Mouse (Mus musculus) erythroblast, adult 5-6 weeks (primary cell): ENCODE measurements around the gene Stard13. TPM values are rescaled to one million over a fixed set of nuclear protein-coding genes. Genes with fewer than 3 reads are reported as not detected.

Source experiments
- ATAC-seq: replicated peaks from 2 replicates; pipeline ENCODE4 v1.8.0; 2016; ENCODE audit warnings: moderate number of reproducible peaks, mild to moderate bottlenecking, moderate TSS enrichment, inconsistent platforms; ENCODE audit not compliant: poor library complexity, low FRiP score, severe bottlenecking
- total RNA-seq, 2 experiments: library from RNA; stranded (forward) in 1 of 2; stranded (reverse) in 1 of 2; fragments of 150-400 nt in 1 of 2; fragments of 200-764, 138-1000 nt in 1 of 2; gene quantifications; 2 replicates each; pipeline versions ENCODE4 v1.2.3 to v1.2.4; 2015 to 2017; ENCODE audit warnings: low replicate concordance in 2 of 2

Stard13 gene
- total RNA-seq, 2 experiments from 2014 or later, result not detected

DNA sequence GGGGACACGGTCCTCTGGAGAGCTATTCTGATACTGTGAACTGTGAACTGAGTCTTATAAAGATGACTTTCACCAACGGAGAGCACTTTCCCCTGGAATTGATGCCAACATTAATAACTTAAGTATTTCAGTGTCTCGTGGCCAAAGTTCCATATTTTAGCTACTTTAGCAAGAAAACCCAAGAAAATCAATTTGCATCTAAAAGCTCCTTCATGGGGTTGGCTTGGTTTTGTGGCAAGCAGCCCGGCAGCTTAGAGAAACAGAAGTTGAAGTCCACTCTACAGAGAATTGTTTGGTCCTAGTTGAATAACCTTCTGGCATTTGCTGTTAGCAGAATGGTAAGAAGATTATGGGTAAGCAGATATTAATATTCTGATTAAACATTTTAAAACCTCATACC is 2.2 kb downstream of the Stard13 start:
- no peak for ATAC-seq

DNA sequence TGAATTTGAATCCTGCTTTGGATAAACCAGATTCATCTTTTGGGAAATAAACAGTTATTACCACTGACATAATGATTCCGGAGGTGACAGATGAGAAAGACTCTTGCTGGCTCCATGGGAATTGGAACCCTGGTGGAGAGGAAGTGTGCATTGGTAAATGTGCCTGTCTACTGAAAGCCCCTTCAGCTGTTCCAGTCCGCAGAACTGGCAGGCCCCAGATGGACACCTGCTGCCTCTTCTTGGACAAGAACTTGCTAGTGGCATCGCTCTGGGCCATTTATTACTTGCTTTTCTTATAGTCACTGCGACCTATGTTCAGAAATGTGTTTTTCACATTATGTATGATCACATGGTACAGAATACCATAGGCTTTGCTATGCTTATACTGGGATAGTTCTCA is 3.2 kb downstream of the Stard13 start:
- no peak for ATAC-seq

DNA sequence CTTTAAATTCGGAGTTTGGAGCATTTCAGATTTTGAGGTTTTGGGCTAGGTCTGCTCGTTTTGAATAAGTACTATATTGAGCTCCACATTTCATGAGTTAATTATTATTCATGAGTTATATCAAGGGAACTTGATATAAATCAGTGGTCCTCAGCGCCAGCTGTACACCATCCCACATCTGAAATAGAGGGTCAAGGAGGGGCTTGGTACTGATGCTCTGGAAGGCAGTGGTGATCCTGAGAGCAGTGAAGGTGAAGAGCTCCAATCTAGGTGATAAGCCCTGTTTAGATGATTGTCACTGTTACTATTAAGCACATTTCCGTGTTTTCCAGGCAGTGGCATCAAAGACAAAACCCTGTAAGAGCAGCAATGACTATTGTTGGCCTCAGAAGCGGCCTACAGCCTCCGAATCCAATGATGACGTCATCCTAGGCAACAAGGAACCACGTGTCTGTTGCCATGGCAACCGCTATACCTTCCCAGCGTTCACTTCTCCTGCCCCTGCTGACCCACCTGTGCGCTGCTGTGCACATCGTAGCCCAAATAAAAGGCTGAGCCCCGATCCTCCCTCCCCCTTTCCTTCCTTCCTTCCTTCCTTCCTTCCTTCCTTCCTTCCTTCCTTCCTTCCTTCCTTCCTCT is 5.2 kb downstream of the Stard13 start:
- ATAC-seq, result no peak

DNA sequence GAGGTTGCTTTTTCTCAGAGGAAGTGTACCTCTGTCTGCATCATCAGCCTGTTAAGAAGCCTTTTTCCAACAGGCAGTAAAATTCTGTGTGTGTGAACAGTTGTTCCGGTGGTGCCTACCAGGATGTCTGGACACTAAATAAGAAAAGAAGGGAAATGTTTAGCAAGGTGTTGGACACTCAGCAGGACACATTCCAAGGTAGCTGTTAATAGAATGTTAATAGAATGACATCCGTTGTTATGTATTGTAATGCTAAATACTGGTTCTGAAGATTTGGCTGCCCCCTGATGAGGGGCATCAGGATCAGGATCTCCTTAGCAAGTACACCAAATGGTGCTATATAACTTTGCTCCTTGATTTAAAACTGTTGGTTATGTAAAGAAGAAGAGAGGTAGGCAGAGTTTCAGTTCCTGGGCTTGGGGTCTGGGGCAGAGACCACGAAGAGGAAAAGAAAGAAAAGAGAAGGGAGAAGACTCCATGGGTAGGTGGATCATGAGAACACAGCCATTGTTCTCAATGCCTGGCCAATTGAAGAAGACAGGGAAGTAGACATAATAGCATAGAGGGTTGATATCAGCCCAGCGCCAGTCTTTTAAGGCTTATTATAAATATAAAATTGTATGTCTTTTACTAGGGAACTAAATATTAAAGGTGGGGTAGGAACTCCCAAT is 9.8 kb downstream of the Stard13 start:
- ATAC-seq, result no peak

DNA sequence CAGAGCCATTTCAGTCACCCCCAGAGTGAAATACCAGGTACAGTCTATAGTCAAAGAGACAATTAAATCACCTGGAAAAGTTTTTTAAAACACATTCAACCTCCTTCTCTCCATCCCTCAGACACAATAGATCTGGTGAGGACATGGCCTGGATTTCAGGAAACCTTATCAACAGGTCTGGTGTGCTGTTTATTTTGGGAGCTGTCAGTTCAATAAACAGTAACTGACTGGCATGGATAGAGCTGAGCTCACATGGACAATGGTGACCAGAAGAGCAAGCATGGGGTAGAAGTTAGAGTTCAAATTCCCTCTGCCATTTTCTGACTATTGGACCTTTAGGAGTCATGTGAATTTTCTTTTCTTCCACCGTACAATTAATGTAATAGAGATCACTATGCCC is 10.8 kb downstream of the Stard13 start:
- no peak for ATAC-seq

DNA sequence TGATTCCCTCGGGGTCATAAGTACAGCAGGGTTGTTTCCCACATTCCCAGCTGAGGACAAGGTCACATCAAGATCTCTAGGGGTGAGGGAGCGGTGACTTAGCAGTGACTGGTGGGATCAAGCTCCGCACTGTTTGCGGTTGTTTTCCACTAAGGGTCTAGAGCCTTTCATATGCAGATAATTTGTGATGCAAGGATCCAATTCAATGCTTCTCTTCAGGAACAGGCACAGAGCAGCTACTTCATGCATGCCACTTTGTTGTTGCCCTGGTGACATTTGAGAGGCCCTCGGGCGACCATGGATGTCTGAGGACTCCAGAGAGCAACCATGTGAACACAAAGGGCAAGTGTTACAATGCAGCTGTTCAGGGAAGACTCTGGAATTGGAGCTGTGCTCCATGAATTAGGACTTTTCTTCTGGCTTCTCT is 14.9 kb downstream of the Stard13 start:
- no peak for ATAC-seq

DNA sequence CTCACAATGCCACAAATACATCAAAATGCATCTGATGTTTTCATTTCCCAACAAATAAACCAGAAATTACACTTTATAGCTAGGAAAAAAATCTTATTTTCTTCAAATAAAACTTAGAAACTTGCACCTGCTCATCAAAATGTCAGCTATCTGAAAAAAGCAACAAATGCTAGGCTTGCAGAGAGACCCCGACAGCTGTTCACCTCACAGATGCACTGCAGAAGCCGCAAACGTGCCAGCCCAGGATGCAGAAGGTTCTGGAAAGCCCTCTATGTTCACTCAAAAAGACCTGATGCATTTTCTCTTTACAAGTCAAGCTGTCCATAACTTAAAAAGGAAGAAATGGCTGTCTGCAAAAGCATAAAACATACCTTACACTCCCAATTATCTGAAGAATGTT is 20.5 kb downstream of the Stard13 start:
- ATAC-seq, result no peak

DNA sequence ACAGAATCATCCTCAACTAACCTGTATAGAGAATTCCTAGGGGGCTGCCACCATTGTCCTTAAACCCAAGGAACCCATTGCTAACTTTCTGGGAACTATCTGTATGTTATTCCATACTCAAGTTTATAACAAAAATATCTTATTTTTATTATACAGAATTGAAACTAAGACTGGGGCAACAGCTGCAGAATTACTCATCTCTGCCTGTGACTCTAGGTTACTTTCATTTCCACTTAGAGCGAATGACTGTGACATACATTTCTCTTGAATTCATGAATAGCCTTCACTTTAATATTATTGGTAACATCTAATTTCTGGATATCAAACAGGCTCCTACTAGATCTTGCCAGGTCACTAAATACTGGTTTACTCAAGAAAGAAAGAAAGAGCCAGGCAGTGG is 22.8 kb downstream of the Stard13 start:
- no peak for ATAC-seq

DNA sequence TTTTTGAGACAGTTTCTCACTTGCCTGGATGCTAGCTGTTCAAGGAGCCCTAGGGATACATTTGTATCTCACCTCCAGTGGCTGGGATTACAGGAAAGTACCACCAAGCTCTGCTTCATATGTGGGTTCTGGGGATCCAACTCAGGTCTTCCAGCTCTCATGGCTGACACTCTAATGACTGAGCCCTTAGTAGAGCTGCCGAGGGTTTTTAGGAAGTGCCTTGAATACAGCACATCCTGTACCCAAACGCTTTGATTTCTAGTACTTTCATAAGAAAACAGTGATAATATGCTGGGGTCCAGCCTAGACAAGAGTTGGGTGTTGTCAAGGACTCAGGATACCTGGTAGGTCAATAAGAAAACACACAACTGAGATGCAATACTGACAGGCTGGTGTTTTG is 23.6 kb downstream of the Stard13 start:
- ATAC-seq, result no peak

DNA sequence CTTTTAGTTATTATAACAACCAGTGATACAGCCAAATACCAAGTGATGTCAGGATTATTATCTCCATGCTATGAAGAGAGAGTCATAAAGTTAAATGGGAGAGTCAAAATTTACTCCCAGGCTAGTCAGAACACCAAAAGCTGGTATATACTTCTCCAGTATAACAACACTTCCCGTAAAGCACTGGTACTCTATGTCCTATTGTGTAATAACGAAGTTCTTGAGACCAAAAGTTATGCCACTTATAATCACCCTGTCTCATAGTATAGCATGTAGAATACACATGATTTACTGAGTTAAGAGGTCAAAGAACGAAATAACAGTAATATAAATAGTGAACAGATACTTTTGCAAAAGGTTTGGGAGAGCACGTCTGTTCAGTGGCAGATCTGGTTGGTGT is 28.6 kb downstream of the Stard13 start:
- no peak for ATAC-seq

DNA sequence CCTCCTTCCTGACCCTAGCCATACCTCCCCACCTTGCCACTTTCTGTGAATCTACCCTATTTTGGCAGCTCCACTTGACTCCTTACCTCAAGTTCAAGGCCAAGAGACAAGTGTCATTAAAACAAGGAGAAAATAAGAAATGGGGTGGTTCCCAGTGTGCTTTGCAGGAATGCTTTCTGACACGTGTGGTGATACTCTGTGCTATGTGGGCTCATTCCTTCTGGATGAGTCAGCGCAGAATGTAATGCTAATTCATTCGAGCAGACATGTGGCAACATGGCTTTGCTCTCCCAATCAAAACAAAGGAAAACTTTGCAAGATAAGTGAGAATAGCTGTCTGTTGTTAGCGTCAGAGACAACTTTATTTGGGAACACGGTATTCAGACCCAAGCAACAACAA is 30.7 kb downstream of the Stard13 start:
- no peak for ATAC-seq

DNA sequence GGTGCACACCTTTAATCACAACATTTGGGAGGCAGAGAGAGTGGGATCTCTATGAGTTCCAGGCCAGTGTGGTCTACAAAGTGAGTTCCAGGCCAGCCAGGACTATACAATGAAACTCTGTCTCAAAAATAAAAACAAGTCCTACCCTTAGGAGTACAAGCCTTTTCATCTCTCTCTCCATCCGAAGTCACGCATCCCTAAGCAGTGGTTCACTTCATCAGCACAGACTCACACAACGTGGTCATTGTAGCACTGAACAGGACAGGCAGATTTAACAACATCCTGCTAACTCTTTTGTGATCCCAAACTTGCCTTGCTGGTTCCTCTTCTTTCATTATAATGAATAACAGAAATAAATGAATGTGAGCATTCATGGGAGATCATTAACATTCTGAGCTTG is 32.4 kb downstream of the Stard13 start:
- no peak for ATAC-seq

DNA sequence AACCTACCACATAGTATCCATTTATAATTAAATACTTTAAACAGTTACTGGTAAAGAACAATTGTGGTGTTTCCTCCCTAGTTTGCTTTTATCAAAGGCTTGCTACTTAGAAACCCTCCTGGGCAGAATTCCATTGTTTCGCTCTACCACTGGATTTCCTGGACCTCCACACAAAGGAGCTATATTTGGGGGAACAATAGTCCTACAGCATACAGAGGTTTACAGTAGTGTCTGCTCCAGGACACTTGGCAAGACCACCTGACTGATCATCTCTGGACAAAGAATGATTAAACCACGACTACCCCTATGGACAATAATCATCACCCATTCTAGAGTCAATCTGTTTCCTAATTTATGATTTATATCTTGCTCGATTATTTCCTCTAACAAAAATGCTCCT is 34.4 kb downstream of the Stard13 start:
- no peak for ATAC-seq

DNA sequence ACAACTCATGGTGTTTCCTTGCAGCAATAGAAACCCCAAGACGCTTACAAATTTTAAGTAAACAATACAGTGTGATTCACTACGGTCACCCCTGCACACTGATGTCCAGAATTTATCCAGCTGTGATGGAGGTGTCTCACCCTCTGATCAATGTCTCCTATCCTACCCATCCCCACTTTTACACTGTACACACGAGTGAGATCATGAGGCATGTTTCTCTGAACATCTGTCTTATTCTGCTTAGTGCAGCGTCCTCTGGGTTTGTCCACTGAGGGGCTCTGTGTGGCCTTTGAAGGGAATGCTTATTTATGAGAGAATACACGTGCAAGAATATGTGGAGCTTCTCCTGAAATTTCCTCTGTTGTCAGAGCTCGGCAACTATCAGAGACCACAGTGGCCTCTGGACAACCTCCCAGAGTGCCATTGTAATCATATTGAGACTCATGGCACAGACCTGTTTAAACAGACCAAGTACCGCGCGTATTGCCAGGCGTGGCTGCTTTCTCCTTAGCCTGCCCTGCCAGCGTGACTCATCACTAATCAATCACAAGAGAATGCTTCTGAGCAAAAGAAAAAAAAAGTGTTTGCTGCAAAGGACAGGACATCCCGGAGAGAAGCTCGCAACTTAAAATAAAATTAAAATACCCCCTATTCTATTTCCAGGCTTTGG is 36.9 kb downstream of the Stard13 start:
- no peak for ATAC-seq

DNA sequence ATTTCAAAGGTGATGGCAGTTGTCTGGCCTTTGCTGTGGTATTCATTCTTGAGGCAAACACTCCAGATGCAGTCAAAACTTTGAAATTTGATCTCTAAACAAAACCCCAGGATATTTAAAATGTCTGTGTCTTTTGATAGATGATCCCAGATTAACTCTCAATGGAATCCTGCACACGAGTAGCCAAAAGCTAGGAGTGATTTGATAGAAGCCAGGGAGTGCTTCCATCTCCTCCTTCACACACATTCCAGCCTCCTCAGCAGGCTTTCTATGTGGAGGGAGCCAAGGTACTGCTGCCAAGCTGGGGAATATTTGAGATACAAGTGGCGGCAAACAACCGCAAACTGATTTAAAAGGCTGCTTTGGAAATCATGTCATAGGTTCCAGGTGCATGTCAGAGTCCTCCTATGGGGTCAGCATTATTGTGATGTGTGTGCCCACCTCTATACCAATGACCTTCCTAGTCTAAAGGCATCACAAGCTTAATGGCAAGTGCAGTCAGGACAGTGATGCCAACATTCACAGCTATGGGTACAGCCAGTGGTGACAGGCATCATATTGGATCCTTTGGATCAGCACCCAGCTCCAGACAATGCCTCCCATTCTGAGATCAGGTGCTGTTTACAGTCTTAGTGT is 39.6 kb downstream of the Stard13 start:
- no peak for ATAC-seq

DNA sequence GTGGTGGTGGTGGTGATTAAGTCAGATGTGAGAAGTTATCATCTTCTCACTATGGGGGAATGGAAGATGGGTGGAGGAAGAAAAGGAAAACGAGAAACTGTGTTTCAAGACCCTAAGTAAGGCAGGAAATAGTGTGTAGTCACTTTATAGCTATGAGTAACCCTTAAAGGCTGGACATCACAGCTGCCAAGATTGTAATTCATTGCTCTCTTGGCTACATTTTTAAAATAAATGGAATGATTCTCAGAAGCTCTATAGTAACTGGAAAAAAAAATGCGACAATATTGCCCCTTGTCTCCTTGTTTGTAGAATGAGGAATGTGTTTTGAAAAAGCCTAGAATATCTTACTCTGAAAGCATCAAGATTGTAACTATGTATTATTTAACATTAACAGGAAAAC is 41.4 kb downstream of the Stard13 start:
- ATAC-seq, result no peak

DNA sequence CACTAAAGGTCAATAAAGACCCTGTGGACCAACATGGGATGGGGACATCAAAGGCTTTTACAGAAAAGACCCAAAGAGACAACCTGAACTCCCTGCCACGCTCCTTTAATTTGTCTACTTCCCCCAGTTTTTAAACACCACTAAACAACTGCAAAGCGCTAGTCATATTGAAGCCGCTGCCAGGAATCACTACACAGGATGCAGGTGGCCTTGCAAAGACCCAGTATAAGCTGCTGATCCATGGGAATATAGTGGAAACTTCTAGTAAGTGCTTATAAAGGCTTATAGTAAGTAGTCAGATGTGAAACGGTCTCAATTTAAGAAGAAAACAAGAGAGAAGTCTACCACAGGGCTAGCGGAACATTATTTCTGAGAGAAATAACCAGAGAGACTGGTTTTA is 42.9 kb downstream of the Stard13 start:
- no peak for ATAC-seq

DNA sequence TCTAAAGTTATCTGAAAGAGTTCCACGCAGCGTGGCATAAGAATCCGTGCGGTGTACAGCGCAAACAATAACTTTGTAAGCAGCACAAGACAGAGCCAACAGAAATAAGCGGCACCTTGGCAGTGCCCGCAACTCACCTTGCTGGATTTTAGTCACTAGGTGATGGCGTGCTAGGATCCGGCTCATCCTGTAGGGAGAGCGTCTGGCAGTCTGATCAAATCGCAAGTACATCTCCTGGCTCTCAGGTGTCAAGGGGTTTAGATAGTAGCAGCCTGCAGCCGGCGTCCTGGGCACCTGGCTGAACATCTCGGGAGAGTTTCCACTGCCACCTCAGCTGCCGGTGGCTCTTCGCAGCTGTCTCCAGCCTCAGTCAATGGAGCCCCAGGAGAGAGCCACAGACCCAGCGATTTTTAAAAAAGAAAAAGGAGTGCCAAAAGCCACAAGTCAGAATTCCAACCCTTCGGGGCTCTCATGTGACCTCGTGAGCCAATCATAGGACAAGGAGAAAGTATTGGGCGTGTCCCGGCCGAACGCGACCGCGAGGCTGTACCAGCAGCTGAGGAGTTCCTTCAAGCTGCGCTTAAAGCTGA is 43.8 kb downstream of the Stard13 start:
- ATAC-seq, result peak; percentile 61; the same call in 1 of the 2 replicates

DNA sequence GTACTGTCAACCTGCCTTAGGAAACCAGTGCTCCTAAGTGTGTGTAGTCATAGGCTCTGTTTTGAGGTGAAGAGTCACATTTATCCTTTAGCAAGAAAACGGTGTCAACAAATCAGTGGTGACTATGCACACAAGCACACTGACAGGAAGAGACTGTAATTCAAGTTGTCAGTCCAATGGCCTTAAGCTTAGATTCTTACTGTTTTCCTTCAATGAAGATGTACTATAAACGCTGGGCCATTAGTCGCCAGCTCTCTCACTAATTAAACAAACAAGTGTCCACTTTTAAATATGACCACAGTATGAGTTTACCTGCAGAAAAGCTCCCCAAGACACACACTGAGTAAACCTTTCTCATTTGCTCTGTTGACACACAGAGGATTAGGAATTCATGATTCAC is 44.3 kb downstream of the Stard13 start:
- ATAC-seq, result no peak

DNA sequence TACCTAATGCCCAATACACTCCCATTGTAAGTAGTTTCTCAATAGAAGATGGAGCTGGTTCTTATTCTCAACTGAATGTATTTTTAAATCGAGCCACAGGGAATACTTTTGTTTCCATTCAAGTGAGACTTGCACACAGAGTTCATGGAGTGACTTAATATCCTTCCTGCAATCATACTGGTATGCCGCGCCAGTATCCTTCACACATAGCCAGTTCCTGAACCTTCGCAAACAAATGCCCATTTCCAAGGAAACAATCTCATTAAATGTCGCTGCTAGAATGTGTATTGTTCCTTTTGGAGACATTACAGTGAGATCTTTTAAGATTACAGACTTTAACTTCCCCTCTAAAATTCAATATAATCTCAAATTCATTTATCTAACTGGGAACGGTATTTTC is 45.0 kb downstream of the Stard13 start:
- ATAC-seq, result no peak

DNA sequence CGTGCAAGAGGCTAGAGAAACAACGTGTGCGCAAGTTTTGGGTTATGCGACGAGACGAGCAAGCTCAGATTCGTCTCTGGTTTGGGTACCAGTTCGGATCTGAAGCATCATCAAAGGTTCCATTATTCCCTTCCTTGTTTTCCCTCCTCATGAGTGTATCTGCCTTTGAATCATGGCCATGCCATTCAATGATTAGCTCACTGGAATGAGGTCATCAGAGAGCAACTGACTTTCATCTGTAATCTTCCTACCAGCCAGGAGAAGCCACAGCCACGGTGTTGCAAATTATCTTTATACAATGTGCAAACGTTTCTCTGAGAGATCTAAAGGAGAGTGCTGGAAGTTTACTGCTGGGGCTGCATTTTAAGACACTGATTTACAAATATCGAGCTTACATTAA is 46.3 kb downstream of the Stard13 start:
- no peak for ATAC-seq
